In genomic region chr10:61978112-61978865, GRCm38 (mm10) we compare ENCODE assay signal across 8 mouse cellular contexts. TPM values are rescaled to one million over a fixed set of nuclear protein-coding genes. Genes with fewer than 3 reads are reported as not detected.
A peak's percentile ranks its signal among the peaks of the same experiment; 100 is the strongest.
DNase-seq lines count a peak whose midpoint lies in the region; ATAC-seq lines count a peak whose summit lies in the region.

No protein-coding gene starts in this region.

- peaks cover 88% of the 10 kb centered on the region for H3K27me3 ChIP-seq in embryonic facial prominence, embryonic 10.5 days (replicated peaks; ENCODE audit: low read depth, poor library complexity, severe bottlenecking)
- peaks cover 51% of the 10 kb centered on the region for H3K27me3 ChIP-seq in midbrain, embryonic 14.5 days (ENCODE audit: control insufficient read depth, insufficient read depth, low read length)
- peaks cover 41% of the 10 kb centered on the region for H3K27me3 ChIP-seq in stomach, embryonic 16.5 days (ENCODE audit: control insufficient read depth, insufficient read depth, low read length)

- DNase-seq in thymus, postnatal 4 days = peak; percentile 30
- DNase-seq in thymus, postnatal 0 days (ENCODE audit: low spot score) = no peak
- peak; percentile 80 for DNase-seq in embryonic facial prominence, embryonic 10.5 days (ENCODE audit: low spot score)
- peak; percentile 48 to 56 for DNase-seq in heart, postnatal 14 days
- DNase-seq in left cerebral cortex, adult 8-10 months (ENCODE audit: low spot score in 2 of 2) = peak; percentile 5 to 32
- peak; percentile 70 for DNase-seq in midbrain, embryonic 14.5 days
- DNase-seq in natural killer cell, adult 2 months (ENCODE audit: low spot score in 2 of 2) = no peak

- H3K4me2 ChIP-seq in midbrain, embryonic 14.5 days (ENCODE audit: low read length) = peak overlapping the region; percentile 65
- H3K4me2 ChIP-seq in stomach, embryonic 16.5 days (ENCODE audit: low read depth, low read length) = peak overlapping the region; percentile 87

- no peaks in the 10 kb centered on the region for H3K36me3 ChIP-seq in embryonic facial prominence, embryonic 10.5 days (replicated peaks)
- no peaks in the 10 kb centered on the region for H3K36me3 ChIP-seq in midbrain, embryonic 14.5 days (ENCODE audit: control insufficient read depth, insufficient read depth, low read length)
- H3K36me3 ChIP-seq in stomach, embryonic 16.5 days (ENCODE audit: control insufficient read depth, insufficient read depth, low read length) = no peaks in the 10 kb centered on the region

- no peaks in the 10 kb centered on the region; the same call in 1 of the 2 replicates for H3K9me3 ChIP-seq in embryonic facial prominence, embryonic 10.5 days
- H3K9me3 ChIP-seq in midbrain, embryonic 14.5 days (ENCODE audit: control insufficient read depth, low read length) = no peaks in the 10 kb centered on the region
- peaks cover 4% of the 10 kb centered on the region; the same call in 1 of the 2 replicates for H3K9me3 ChIP-seq in stomach, embryonic 16.5 days (replicated peaks; ENCODE audit: control insufficient read depth, low read length)

- intact Hi-C loops in heart, postnatal 14 days (cut with DNase I) = loop anchor here (2.0 to 5.0 kb wide), 2 partner anchors 99 to 141 kb away; no protein-coding TSS in a partner anchor

- H3K4me1 ChIP-seq in embryonic facial prominence, embryonic 10.5 days = peaks cover 55% of the 10 kb centered on the region
- H3K4me1 ChIP-seq in midbrain, embryonic 14.5 days (ENCODE audit: control insufficient read depth, insufficient read depth, low read length) = peaks cover 10% of the 10 kb centered on the region; the same call in 1 of the 2 replicates
- H3K4me1 ChIP-seq in stomach, embryonic 16.5 days (ENCODE audit: control insufficient read depth, insufficient read depth, low read length) = peaks cover 13% of the 10 kb centered on the region; the same call in 1 of the 2 replicates

- peak overlapping the region; percentile 74 for H3K27ac ChIP-seq in embryonic facial prominence, embryonic 10.5 days (replicated peaks)
- H3K27ac ChIP-seq in midbrain, embryonic 14.5 days (replicated peaks; ENCODE audit: low read depth, low read length) = no peak overlapping the region
- H3K27ac ChIP-seq in stomach, embryonic 16.5 days (ENCODE audit: low read length) = no peak overlapping the region

- ATAC-seq in midbrain, embryonic 14.5 days (ENCODE audit: low FRiP score, low TSS enrichment) = no peak
- peak; percentile 37; the same call in 1 of the 2 replicates for ATAC-seq in stomach, embryonic 16.5 days (ENCODE audit: insufficient read depth, low FRiP score)

- peak overlapping the region; percentile 71 for H3K4me3 ChIP-seq in embryonic facial prominence, embryonic 10.5 days
- H3K4me3 ChIP-seq in midbrain, embryonic 14.5 days (replicated peaks; ENCODE audit: low read depth, low read length) = peak overlapping the region; percentile 32
- peak overlapping the region; percentile 55 for H3K4me3 ChIP-seq in stomach, embryonic 16.5 days (replicated peaks; ENCODE audit: low read length)

- no peak overlapping the region; the same call in 1 of the 2 replicates for H3K9ac ChIP-seq in midbrain, embryonic 14.5 days (replicated peaks; ENCODE audit: low read length)
- H3K9ac ChIP-seq in stomach, embryonic 16.5 days (ENCODE audit: low read length) = peak overlapping the region; percentile 66

- under 1% methylated on average over 65 of the region's 65 CpGs for WGBS in embryonic facial prominence, embryonic 10.5 days
- WGBS in midbrain, embryonic 14.5 days = under 1% methylated on average over 65 of the region's 65 CpGs
- under 1% methylated on average over 65 of the region's 65 CpGs for WGBS in stomach, embryonic 16.5 days

RNA-seq across cellular contexts. Expression of gene Col13a1, which starts 0.6 kb away (rescaled TPM):
- polyA plus RNA-seq in thymus, postnatal 0 days (2015; fragmentation: Nextera tagmentation; extraction: Ambion mirVana) = 0.48 and 0.64 TPM in 2 replicates
- polyA plus RNA-seq in embryonic facial prominence, embryonic 10.5 days (2016; fragmentation: Nextera tagmentation; extraction: Ambion mirVana) = 6.0 and 6.1 TPM in 2 replicates
- total RNA-seq in heart, postnatal 14 days (2021) = 1 to 10 TPM; 1.3 to 1.8 TPM
- 1 to 10 TPM; 1.1 to 2.3 (median 1.4) TPM for total RNA-seq in left cerebral cortex, adult 8-10 months (2022)
- 0.12 and 1.5 TPM in 2 replicates for polyA plus RNA-seq in midbrain, embryonic 14.5 days (2014; fragmentation: Nextera tagmentation; extraction: Ambion mirVana)
- 2.2 and 4.0 TPM in 2 replicates for polyA plus RNA-seq in stomach, embryonic 16.5 days (2015; fragmentation: Nextera tagmentation; extraction: Ambion mirVana)

Comparison
In these comparisons a context has a peak if more than half of its experiments do, and no peak if none do; other contexts are left out.
1. DNase-seq: peak in thymus, postnatal 4 days (single experiment), embryonic facial prominence, embryonic 10.5 days (single experiment), heart, postnatal 14 days (2 of 2), left cerebral cortex, adult 8-10 months (2 of 2) and midbrain, embryonic 14.5 days (single experiment); none in thymus, postnatal 0 days (single experiment) and natural killer cell, adult 2 months (0 of 2).
2. Peak in every context shown above with its lines, with median percentiles within 50 percentile points of each other: H3K4me3 ChIP-seq.